Mouse (Mus musculus) gonadal fat pad, adult 2 months (tissue): ENCODE measurements around the gene Cog8. TPM values are rescaled to one million over a fixed set of nuclear protein-coding genes. Genes with fewer than 3 reads are reported as not detected.
"Not testable (repeated sequence)": the region's sequence is repeated elsewhere in the genome, so short reads cannot be mapped to it uniquely, and the experiment has no call there.

Source experiments
- DNase-seq: peaks from one replicate; pipeline ENCODE4 v3.0.0-alpha.2; 2012; ENCODE audit warnings: low read depth
- polyA plus RNA-seq: library from polyadenylated mRNA; depleted of rRNA; stranded (reverse); fragments of >200 nt; gene quantifications from 2 replicates; pipeline ENCODE4 v1.2.3, GENCODE M21; 2012; rRNA removed

The Cog8 gene
- polyA plus RNA-seq, 1 experiment, result 52.7 TPM

DNA sequence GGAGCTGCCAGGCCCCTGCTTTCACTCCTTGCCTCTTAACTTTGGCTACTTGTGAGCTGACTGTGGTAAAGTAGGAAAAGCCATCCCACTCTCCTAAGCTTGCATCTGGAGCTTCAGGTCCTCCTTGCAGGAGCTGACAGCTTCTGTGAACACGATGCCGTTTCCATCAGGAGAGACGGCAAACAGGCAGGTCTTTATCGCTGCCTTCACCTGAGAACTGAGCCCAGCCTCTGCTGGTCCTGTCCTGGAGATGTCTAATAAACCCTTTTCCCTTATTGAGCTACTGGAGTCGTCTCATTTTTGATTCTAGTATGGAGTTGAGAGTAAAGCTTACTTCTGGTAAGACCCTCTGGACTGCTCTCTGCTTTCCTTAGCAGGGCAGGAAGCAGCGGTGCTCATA, 11.0 kb downstream of the Cog8 start:
- no peak for DNase-seq

DNA sequence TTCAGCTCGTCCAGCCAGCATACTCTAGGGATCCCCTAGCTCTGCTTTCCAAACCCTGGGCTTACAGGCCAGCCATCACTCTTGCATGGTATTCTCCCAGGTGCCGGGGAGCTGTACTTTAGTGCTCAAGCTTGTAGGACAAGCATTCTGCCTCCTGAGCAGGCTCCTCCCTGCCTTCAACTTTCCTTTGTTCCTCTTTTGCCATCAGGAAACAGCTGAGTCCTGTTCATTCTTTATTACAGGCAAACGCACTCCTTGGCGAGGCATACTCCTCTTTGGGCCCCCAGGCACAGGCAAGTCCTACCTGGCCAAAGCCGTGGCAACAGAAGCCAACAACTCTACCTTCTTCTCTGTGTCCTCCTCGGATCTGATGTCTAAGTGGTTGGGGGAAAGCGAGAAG, 15.9 kb downstream of the Cog8 start:
- no peak for DNase-seq

DNA sequence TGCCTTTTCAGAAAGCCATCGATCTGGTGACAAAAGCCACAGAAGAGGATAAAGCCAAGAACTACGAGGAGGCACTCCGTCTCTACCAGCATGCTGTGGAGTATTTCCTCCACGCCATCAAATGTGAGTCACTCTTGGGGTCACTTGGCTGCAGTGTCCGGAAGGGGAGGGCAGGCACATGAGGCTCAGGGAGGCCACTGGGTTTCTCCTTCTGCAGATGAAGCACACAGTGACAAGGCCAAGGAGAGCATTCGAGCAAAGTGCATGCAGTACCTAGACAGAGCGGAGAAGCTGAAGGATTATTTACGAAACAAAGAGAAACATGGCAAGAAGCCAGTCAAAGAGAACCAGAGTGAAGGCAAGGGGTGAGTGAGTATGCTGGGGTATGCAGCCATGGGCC, 19.9 kb downstream of the Cog8 start:
- DNase-seq, result no peak

DNA sequence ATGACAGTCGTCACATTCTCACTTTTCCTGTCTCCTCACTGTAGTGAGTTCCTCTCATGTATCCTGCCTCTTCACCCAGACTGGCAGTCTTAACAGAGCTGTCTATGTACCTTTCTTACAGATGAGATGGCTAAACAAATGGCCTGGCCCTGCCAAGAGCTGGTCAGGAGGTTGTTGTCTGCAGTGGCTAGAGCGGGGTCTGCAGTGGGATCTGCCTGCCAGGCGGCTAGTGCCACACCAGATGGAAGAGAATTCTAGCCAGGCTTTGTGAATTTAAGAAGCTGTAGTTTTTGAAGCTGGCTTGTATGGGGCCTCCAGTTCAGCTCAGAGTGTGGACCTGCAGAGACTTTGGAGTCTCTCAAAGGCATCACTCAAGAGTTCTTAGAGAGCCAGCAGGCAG, 20.8 kb downstream of the Cog8 start:
- no peak for DNase-seq

GRCm38 (mm10) chr8:107033609-107034008, 22.9 kb downstream of the Cog8 start:
- DNase-seq, result not testable (repeated sequence)

DNA sequence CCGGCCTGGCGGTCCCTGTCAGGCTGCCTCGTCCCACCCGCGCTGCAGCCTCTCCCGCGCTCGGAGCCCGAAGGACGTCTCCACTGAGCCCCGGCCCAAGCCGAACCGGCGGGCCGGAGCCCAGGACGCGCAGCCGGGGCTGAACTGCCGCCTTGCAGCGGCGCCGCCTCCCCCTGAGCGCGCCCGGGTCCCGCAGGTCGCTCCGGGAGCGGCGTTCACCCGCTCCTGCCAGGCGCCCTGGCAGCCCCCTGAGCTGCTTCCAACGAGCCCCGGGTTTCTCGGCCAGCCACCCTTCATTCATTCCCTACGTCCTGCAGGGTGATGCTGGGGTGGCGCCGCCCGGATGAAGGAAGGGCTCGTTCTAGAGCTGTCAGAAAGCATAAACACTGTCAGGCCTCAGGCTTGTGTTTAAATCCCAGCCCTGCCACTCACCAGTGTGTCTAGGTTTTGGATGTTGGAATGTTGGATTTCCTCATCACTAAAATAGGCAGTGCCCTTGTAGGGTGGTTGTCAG, 24.9 kb downstream of the Cog8 start:
- DNase-seq, result no peak

GRCm38 (mm10) chr8:107030650-107031576, 25.6 kb downstream of the Cog8 start, which contains the start of gene Vps4a:
Gene Vps4a, plus strand, starts transcription at chr8:107031222.
- DNase-seq, result no peak

DNA sequence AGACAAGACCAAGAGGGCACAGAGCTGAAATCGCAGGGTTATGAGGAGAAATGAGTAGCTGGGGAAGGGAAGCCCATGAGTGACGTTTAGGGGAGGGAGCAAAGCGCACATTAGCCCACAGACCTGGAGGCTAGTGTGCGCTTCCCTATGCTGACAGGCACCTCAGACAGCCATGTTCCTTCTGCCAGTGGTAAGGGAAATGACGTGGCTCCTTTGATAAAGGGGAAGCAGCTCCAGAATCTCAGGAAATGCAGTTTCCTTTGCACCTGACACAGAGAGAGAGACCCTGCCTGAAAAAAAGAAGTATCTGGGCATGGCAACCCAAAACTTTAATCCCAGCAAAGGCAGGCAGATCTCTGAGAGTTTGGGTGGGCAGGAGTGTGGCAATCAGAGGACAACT, 26.4 kb downstream of the Cog8 start:
- no peak for DNase-seq

GRCm38 (mm10) chr8:107029310-107029709, 27.2 kb downstream of the Cog8 start:
- no peak for DNase-seq

GRCm38 (mm10) chr8:107023479-107023878, 33.0 kb downstream of the Cog8 start:
- no peak for DNase-seq

DNA sequence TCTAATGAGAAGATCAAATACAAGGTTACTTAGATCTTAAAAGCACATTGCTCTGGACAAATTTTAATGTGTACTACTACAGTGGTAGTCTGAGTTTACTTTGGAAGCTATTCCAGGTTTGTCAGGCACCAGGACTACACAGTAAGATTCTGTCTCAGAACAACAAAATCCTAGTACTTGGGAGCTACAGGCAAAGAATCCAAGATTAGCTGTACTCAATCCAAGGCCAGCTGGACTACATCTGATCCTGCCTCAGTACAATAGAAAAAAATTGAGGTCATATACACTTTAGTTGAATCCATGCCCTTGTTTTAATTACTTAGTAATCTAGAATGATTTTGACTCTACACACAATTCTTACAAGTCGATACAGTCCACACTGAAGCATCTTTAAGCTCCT, 41.6 kb downstream of the Cog8 start:
- DNase-seq, result no peak

DNA sequence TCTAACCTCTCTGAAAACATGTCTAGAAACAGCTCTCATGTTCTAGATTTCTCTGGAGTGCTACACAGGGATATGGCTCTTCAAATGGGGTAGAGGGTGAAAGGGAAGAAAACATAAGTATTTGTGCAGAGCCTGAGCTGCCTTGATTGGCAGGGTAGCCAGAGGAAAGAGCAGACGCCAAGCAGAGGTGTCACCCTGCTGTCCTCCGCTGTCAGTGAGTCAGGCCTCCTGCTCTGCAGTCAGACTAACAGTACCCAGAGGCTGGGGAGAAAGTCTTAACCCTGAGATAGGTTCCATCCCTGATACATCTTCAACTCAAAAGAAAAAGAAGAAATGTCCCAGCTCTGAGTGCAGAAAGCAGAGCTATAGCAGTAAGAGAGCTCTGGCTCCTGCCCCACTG, 43.8 kb downstream of the Cog8 start:
- DNase-seq, result no peak

GRCm38 (mm10) chr8:107007795-107008194, 48.7 kb downstream of the Cog8 start:
- DNase-seq, result no peak

DNA sequence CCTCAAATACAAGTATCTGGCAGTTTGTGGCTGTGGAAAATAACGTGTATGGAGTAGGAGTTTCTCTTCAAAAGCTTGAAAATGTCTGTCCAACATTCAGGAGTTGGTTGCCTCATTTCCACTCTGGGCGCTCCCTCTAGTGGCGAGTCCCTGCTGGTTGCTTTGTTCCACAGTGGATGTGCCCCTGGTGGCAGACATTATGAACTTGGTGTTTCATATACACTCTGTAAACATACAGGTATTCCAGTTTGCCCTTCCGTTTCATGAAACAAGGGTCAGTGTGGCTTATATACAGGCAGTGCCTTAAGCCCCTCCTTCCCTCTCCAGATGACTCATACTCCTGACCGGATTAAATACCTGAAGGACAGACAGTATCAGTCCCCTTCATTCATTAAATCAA, 54.0 kb downstream of the Cog8 start:
- no peak for DNase-seq

DNA sequence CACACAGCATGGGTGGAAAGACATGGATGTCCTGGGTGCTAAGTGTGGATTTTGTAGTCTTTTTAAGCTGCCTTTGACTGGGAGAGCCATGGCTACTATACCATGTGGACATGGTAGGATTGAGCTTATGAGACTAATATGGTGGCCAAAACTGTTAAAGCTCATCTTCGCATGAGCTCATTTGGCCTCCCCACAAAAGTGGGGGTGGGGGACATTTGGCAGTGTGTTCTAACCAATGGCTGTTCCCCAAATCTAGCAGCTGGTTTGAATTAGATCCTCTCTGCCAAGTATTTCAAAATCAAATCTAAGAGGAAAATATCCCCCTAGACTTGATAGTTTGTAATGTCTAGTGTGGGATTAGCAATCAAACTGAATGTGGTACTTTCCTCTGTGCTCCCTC, 57.4 kb downstream of the Cog8 start:
- no peak for DNase-seq

DNA sequence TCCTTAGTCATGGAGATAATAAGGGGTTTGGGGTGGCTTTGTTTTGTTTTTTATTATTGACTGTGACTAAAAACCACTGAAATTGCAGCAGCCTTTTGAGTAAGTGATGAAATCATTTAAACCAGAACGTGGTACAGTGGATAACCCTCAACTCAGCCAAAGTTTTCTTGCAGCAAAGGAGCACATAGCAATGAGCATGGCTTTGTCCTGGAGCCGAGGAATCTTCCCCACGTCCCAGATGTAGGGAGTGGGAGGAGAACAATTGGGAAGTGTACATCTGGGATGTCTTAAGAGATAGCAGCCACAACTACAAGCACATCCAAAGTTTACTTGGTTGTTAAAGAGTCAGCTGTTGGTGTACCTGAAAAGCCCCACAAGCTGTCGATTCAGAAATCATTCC, 59.1 kb downstream of the Cog8 start:
- DNase-seq, result no peak

DNA sequence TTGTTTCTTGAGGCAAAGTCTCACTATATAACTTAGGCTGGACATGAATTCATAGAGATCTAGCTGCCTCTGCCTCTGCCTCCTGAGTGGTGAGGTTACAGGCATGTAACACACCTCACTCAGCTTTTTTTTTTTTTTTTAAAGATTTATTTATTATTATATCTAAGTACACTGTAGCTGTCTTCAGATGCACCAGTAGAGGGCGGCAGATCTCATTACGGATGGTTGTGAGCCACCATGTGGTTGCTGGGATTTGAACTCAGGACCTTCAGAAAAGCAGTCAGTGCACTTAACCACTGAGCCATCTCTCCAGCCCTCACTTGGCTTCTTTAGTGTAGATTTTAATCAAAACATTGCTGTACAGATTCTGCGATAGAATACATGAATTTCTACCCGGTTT, 60.1 kb downstream of the Cog8 start:
- DNase-seq, result not testable (repeated sequence)

Other genes starting within 250 kb of the Cog8 start
- gene Has3, start 186.4 kb downstream of the Cog8 start, polyA plus RNA-seq, result 1.5 and 2.3 TPM in 2 replicates
- 21.3 and 23.9 TPM in 2 replicates for gene Utp4, start 163.1 kb downstream of the Cog8 start, polyA plus RNA-seq
- 8.4 and 8.9 TPM in 2 replicates for gene Sntb2, start 120.9 kb downstream of the Cog8 start, polyA plus RNA-seq
- gene Vps4a, start 25.5 kb downstream of the Cog8 start, polyA plus RNA-seq, result 24.2 and 28.1 TPM in 2 replicates
- 22.6 and 25.4 TPM in 2 replicates for gene Pdf, start 8.1 kb downstream of the Cog8 start, polyA plus RNA-seq
- gene Nip7, start 188 bp upstream of the Cog8 start, polyA plus RNA-seq, result 18.1 and 23.7 TPM in 2 replicates
- 102 and 122 TPM in 2 replicates for gene Tmed6, start 9.0 kb upstream of the Cog8 start, polyA plus RNA-seq
- 10.7 and 11.7 TPM in 2 replicates for gene Terf2, start 39.9 kb upstream of the Cog8 start, polyA plus RNA-seq
- gene Cyb5b, start 94.0 kb upstream of the Cog8 start, polyA plus RNA-seq, result 216 and 287 TPM in 2 replicates
- 23.6 and 29.1 TPM in 2 replicates for gene Nfat5, start 236.8 kb upstream of the Cog8 start, polyA plus RNA-seq